Mouse (Mus musculus) ovary, postnatal 14 days (tissue): ENCODE measurements around the gene Gpha2.

Source experiments
- DNase-seq: peaks from one replicate; pipeline ENCODE4 v3.0.0; 2022; ENCODE audit warnings: low spot score

The Gpha2 gene

DNA sequence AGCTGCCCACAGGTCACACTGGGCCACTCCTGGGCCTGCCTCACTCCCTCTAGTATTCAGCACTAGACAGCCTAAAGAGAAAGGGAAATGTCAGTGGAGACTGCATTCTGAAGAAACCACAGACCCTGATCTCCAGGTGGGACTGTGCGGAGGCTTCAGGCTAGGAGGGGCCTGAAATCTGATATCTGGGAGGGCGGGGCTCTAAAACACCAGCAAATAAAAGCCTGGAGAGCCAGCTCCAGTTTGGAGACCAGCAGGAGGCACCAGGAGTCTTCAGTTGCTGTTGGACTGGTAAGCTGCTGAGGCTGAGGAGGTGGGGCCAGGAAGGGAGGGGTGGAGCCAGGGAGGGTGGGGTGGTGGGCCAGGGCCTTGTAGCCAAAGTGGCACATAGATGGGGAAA is at the start of gene Gpha2:
Gene Gpha2 (plus strand): TSS at position 246 of the 400 bp plus-strand sequence.
- DNase-seq: no peak

DNA sequence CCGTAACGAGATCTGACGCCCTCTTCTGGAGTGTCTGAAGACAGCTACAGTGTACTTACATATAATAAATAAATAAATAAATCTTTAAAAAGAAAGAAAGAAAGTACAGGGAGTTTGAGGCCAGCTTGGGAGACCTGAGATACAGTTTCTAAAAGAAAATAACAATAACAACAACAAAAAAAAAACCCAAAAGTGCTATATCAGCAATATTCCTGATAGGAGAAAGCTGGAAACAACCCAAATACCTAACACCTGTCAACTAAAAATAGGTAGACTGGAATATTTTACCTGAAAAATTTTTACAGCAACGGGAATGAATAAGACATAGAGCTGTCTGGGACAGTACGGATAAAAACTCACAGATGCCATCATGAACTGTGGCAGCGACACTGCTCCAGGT is 47.4 kb upstream of the Gpha2 start:
- DNase-seq: no peak

DNA sequence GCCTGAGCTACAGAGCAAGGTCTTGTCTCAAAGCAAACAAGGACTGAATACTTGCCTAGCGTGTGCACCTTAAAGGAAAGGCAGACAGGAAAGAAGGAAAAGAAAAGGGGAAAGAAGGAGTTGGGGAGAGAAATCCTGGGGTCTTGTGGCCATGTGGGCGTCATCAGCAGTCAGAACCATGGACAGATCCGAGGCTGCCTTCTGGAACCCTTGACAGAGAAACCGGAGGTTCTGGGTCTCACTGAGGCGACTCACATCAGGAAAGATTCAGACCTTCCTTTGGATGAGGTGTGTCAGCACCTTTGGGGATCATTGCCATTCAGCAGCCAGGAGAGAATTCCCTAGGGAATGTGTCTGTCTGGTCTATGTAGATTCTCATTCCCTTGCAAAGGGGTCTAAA is 44.6 kb upstream of the Gpha2 start:
- no peak for DNase-seq

DNA sequence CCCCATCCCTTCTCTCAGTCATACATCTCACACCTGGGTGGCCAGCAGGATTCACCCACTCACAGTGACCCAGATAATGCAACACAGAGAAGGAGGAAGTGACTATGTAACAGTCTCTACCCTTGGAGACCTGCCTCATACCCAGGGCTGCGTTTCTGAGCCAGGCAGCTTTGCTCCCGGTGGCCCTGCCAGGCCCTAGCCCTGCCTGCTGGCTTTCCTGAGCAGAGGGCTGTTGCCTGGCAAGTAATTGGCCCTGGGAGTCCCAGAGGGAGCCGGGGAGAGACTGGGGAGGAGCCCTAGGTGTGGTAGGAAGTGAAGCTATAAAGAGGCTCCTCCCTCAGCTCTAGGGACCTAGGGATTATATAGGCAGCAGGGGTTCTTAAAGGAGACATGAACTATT is 43.6 kb upstream of the Gpha2 start:
- DNase-seq: no peak

DNA sequence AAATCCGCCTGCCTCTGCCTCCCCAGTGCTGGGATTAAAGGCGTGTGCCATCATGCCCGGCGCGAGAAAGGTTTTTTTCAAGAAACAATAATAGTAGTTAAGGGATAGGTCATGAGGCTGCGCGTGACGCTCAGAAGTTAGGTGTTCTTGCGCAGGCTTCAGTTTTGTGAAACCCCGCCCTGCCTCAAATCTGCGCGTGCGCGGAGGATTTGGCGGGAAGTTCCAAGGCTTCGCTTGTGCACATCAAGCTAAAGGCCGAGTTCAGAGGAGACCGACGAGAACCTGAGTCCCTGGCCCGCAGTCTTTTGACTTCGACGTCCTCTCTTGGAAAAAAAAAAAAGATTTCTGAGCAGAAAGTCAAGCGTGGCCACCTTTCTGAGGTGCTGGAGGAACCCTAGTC is 42.0 kb upstream of the Gpha2 start, which contains the start of gene Majin:
Gene Majin (plus strand): TSS at position 258 of the 400 bp plus-strand sequence.
- no peak for DNase-seq

DNA sequence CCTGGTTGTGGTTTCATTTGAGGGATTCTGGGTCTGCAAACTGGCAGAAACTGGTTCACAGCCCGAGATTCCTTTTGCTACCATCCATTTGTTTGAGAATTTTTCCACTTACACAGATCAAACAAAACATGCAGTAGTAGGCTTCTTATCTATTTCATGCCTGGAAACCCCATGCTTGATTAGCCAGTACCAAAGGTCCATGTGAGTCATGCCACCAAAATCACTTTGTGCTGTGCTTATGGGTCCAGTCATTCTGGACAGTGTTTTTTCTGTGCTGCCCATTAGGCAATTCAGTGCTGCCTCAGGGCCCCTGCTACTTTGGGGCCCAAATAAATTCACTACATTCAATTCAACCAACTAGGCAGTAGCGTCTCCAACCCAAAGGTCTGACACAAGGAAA is 21.9 kb upstream of the Gpha2 start:
- DNase-seq: no peak

DNA sequence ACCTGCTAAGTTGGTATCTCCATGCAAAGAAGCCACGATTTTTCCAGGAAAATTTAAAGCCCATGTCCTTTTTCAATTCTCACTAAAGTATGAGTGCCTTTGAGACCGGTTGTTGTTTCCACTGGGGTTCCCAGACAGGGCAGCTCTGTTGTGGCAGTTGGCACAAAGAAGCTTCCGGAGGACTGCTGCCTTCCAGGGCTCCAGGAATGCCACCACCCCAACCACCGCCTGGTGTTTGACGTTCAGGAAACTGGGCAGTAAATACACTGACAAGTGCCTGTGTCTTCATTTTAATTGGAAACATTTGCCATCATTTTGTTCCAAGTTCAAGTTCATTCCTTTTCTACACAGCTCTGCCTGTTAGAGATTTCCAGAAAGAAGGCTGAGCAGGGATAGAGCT is 19.5 kb upstream of the Gpha2 start:
- no peak for DNase-seq

DNA sequence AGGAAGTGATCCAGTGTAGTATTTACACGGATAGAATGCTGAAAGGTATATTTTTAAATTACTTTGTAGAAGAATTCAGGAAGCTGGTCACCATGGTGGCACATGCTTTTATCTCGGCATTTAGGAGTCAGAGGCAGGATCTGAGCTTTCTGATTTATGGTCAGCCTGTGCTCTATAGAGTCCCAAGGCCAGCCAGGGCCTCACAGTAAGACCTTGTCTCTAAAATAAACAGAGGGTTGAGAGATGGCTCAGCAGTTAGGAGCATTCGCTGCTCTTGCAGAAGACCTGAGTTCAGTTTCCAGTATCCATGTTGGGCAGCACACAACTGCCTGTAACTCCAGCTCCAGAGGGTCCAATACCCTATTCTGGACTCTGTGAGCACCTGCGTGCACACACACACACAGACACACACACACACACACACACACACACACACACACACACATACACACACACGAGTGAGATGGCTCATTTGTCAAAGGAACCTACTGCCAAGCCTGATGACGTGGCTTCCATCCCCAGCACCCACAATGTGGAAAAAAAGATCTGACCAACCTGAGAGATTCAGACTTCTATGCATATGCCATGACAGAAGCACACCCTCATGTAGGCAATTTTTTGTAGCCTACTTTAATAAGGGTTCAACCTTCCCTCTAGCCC is 10.0 kb upstream of the Gpha2 start:
- no peak for DNase-seq

DNA sequence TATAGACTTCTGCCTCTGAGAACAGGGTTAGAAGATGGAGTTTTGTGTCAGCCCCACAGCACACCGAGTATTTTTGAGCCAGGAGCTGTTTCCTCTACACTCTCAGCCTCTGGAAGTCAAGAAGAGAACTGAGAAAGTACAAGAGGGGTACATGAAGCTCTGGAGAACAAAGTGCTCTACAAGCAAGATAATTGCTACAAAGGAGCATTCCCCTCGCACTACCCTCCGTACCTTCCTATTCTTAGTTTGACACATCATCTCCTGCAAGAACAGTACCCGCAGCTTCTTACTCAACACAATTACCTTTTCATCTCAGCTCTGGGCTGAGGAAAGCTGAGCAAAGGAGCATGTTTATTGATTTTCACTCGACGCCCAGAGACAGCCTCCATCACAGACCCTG is 7.6 kb upstream of the Gpha2 start:
- no peak for DNase-seq

DNA sequence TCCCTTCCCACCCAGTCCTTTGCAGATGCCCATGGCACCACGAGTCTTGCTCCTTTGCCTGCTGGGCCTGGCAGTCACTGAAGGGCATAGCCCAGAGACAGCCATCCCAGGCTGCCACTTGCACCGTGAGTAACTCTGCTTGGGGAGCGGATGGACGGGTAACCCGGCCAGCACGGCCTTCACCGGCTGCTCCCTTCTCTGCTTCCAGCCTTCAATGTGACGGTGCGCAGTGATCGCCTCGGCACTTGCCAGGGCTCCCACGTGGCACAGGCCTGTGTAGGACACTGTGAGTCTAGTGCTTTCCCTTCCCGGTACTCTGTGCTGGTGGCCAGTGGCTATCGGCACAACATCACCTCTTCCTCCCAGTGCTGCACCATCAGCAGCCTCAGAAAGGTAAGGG is 583 bp downstream of the Gpha2 start:
- no peak for DNase-seq

DNA sequence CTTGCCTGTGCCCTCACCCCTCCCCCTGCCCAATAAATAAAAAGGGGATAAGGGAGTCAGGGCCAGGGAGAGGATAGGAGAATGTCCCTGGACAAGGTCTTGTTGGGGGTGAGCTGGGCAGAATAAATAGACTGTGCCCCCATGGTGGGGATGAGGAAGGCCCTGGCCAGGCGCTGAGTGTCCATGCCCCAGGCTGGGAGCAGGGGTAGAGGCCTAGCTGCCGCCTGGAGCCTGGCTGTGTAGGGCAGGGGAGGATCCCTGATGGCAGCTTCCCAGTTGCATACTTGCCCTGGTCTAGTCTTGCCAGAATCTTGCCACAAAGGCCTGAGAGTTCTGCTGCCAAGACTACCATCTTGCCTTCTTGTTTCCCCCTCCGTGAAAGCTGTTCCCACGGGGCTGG is 1.7 kb downstream of the Gpha2 start:
- DNase-seq: no peak

DNA sequence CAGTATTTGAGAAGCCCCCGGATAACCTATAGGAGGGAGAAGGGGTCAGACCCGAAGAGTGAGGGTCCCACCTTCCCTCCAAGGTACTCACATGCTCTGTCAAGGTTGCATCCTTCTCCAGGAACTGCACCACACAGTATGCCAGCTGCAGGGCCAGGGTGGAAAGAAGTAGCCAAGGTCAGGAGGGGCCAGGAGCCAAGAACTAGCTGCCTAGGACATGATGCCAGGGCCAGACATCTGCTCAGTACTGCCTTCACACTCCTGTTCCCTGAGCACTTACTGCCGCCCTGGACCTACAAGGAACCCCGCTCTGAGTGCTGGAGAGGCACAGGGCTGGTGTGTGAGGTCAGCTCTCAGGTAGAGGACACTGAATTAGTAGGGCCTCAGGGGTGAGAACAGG is 4.2 kb downstream of the Gpha2 start:
- DNase-seq: no peak

DNA sequence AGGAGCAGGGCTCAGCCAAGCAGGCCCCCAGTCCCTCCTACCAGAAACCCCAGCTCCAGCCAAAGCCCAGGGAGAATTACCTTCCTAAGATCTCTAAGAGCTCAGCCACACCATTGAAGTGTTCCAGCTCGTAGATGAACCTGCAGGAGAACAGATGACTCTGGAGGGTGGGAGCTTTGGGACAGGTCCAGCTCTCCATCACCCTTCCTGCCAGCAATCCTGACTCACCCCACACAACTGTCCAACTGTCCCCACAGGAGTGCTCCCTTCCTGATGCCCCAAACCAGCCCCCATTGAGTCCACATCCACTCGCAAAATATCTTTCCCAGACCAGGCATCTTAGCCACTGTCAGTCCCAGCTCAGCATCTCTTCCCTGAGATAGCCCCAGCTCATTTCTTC is 4.9 kb downstream of the Gpha2 start:
- no peak for DNase-seq

DNA sequence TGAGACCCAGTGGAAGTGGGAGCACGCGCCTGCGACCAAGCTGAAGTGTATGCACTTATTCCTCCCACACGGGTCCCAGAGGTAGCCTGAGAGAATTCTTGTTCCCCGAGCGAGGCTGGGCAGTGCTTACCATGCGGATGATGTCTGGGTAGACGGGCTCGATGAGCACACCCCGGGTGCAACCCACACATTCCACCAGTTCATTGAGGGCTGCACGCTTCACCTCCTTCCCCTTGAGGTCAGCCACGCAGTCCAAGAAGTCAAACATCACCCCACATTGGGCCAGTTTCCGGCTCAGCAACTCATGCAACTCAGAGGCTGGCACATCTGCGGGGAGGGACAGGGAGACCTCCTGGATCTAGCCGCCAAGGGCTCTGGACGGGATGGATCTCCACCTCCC is 7.5 kb downstream of the Gpha2 start:
- no peak for DNase-seq

DNA sequence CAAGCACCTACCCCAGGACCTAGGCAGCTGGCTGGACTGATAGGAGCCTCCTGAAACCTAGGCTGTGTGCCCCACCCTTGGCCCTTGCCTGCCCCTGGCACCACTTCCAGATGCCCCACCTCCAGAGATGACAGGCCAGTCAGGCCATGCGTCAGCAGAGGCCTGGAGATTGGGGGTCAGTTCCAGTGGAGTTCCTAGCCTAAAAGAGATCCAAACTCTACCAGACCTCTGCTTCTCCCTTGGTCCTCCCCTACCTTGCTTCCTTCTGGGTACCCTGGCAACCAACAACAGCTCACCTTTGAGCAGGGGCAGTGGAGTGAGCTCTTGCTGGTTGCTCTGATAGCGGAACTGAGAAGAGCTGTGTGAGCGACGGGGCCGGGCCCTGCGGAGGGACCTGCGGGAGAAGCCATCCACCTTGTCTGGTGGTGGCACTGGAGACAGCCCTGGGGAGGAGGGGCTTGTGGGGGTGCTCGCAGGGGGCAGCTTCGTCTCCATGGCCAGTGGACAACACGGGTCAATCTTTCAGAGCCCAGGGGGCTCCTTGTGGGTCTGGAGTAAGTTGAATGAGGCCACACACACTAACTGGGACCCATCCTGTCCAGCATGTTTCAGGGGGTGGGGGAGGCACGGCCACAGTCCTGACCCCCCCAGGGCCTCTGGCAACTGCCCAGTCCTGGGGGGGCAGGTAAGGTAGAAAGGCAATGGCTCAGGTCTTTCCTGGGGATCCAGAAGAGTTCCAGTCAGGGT is 8.3 kb downstream of the Gpha2 start:
- DNase-seq: no peak

DNA sequence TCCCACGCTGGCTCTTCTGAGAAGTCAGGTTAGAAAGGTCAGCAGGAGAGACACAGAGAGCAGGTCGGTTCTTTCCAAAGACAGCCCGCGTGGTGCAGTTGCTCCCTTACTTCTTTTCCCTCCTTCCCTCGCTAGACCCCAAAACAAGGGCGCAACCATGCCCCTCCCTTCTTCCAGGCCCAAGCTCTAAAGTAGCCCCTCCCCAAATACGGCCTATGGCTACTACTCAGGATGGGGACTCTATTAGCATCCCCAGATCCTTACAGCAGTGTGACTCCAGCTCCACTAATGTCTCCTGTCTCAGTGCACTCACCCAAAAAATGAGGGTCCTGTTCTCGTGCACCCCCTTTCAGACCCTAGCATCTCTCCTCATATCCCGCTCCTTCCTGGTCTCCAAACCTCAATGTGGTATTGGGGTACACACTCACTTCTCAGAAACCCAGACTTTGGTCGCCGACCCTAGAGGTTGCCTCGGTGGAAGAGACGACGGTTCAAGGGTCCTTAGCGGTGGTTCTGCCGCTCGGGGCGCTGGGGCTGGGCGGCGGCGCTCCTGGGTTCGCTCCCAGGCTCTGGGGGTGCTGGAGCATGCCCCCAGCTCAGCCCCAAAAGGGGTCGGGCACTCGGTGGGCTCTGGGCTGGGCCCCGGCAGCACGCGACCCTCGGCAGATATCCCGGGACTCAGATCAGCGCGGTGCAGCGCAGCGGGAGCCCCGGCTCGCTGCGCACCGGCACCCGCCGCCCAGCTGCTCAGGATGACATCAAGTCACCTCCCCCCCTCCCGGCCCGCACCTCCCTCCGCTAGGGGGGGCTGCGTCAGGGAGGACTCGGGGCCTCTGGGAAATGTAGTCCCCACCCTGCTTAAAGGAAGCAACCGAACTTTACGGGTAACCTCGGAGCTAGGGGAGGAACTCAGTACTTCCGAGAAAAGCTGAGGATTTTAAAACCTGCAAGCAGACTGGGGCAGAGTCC is 9.2 kb downstream of the Gpha2 start, which contains the start of gene Ppp2r5b:
Gene Ppp2r5b (minus strand): TSS at position 789 of the 969 bp plus-strand sequence.
- peak; percentile 91 for DNase-seq

DNA sequence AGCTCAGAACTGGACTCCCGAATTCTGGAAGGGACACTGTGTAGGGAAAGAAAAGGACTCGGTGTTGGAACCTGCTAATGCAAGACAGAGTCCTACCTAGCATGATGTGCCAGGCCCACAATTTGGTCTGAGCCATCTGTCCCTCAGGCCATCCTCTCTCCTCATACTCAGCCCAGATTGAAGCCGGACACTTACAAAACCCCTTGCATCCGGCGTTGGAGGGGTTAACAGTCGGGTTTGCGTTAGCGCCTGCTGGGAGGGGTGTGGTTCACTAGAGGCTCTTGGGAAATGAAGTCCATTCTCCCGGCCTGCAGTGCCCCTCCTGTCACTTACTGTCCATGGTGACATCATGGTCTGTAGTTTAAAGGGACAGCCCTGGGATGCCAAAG is 9.9 kb downstream of the Gpha2 start:
- DNase-seq: peak; percentile 75

DNA sequence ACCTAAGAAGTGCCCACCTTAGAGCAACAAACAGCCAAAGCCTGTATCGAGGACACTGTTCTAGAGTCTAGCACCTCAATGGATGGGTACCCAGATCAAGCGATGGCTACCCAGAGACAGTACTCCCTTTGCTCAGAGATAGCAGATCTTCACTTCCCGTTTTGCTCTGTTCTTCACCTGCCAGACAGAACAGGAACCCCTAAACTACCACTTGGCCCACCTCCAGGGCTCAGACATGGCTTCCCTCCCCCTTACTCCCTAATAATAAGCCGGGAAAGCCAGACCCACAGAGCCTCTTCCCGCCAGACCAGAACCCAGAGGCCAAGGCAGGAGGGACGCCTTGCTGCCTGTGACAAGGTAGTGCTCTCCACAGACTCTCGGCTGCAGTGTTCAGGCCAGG is 10.7 kb downstream of the Gpha2 start:
- no peak for DNase-seq

DNA sequence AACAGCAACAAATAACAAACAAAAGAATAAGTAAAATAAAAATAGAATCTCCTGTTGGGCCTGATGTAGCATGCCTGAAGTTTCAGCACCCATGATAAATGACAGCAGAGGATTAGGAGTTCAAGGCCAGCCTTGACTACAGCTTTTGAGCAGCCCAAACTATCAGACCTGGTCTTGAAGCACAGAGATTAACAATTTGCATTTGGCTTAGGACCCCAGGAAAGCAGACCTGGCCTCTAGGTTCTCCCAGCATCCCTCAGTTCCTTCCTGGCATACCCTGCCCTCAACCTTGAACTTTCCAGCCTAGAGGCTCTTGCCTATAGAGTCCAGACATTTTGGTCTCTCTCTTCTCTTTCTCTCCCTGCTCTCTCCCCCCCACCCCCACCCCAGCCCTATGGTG is 12.6 kb downstream of the Gpha2 start:
- DNase-seq: no peak

DNA sequence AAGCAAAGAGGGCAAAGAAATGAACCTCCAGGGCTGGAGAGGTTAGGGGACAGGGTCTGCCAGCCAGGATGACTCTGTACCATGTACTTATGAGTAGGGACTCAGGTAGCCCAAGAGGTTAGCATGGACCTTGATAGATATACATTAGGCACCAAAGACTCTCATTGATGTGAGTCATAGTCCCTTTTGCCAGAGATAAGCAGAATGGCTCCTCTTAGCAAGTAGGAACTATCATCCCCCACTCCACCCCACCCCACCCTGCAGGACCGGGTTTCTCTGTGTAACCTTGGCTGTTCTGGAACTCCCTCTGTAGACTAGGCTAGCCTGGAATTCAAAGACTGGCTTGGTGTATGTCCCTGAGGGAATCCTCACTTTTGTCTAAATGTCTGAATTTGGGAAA is 14.0 kb downstream of the Gpha2 start:
- no peak for DNase-seq

DNA sequence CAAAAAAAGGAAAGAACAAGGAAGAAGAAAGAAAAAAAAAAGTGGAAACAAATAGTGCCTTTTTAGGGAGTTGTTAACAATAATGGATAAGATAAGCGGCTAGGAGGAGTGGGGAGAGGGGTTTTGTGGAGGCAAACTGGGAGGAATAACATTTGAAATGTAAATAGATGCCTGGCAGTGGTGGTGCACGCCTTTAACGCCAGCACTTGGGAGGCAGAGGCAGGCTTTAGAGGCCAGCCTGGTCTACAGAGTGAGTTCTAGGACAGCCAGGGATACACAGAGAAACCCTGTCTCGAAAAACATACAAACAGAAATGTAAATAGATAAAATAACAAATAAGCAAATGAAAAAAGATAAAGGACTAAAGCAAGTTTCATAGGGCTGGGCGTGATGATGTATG is 14.5 kb downstream of the Gpha2 start:
- DNase-seq: no peak

DNA sequence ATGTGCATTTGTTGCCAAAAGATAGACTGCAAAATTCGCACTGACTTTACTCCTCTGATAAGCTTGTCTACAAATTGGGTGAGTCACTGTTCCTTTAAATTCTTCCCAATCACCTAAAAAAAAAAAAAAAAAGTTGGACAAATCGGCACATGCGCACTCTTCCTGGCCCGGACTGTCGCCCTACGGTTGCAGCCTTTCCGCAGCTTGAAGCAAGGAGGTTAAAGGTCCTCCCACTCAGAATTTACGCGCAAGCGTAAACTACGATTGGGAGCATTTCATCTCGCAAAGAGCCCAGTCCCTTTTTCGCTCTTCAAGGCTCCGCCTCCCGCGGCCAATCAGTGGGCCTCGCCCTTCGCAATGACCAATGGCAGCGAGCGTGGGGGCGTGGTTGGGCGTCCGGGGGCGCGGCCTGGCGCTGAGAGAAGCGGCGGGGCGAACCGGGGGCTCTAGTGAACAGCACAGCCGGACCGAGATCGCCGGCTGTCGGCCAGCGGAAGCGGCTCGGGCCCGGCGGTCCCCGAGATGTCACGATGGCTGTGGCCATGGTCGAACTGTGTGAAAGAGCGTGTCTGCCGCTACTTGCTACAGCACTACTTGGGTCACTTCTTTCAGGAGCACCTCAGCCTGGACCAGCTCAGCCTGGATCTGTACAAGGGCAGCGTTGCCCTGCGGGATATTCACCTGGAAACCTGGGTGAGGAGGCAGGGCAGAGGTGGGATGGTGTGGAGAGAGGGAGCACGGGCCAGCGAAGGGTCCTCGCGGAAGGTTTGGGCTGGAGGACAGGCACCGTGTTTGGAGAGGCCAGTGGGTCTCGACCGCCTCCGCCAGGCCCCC is 15.3 kb downstream of the Gpha2 start, which contains the start of gene Atg2a:
Gene Atg2a (plus strand): TSS at position 395 of the 834 bp plus-strand sequence.
- peak; percentile 96 for DNase-seq
